Mouse (Mus musculus) spleen, adult 2 months (tissue): ENCODE data around the gene Wdr74. TPM values are rescaled to one million over a fixed set of nuclear protein-coding genes. Genes with fewer than 3 reads are reported as not detected.

Experiments used
- DNase-seq, 2 experiments: peaks; one replicate each; pipeline versions ENCODE4 v3.0.0 to v3.0.0-alpha.2; 2012 to 2021; ENCODE audit warnings: low spot score in 2 of 2, low read depth in 1 of 2
- H3K27ac ChIP-seq: fragments of 200-500 bp; 2 replicates; pipeline ENCODE4 v1.5.1; 2012; ENCODE audit warnings: low read length, inconsistent platforms; ENCODE audit not compliant: insufficient read depth
- H3K27me3 ChIP-seq: fragments of 200-500 bp; 2 replicates; pipeline ENCODE4 v1.6.1; 2012; ENCODE audit warnings: mild to moderate bottlenecking, moderate library complexity, low read length, inconsistent platforms; ENCODE audit not compliant: control insufficient read depth, insufficient read depth
- H3K36me3 ChIP-seq: fragments of 200-500 bp; 2 replicates; pipeline ENCODE4 v1.6.1; 2012; ENCODE audit warnings: mild to moderate bottlenecking, low read length, inconsistent platforms; ENCODE audit not compliant: control insufficient read depth, insufficient read depth
- H3K4me1 ChIP-seq: fragments of 200-500 bp; 2 replicates; pipeline ENCODE4 v1.6.1; 2011; ENCODE audit warnings: inconsistent platforms; ENCODE audit not compliant: control insufficient read depth, insufficient read depth, insufficient read length
- H3K4me3 ChIP-seq: fragments of 200-500 bp; 2 replicates; pipeline ENCODE4 v1.5.1; 2011; ENCODE audit warnings: mild to moderate bottlenecking, inconsistent platforms; ENCODE audit not compliant: insufficient read depth, insufficient read length; ENCODE audit errors: extremely low read depth
- CTCF ChIP-seq: fragments of 200-500 bp; IDR thresholded peaks from 2 replicates; pipeline ENCODE4 v1.5.1; 2011; ENCODE audit warnings: mild to moderate bottlenecking, inconsistent platforms; ENCODE audit not compliant: insufficient read depth, insufficient read length, insufficient replicate concordance; ENCODE audit errors: extremely low read depth
- POLR2A ChIP-seq: fragments of 200-500 bp; IDR thresholded peaks from 2 replicates; pipeline ENCODE4 v1.6.1; 2011; ENCODE audit warnings: low read depth, low read length, inconsistent platforms
- WGBS: fragments of 180-500 bp; shearing (Covaris S2); methylation state at CpG from one replicate; pipeline ENCODE4 v1.1.7; 2018; 5-methylcytosine and 5-hydroxymethylcytosine counted together
- polyA plus RNA-seq: library from polyadenylated mRNA; depleted of rRNA; stranded (reverse); fragments of >200 nt; gene quantifications from 2 replicates; pipeline ENCODE4 v1.2.3, GENCODE M21; 2012

The Wdr74 gene
- polyA plus RNA-seq, 1 experiment, result 30.2 TPM

DNA sequence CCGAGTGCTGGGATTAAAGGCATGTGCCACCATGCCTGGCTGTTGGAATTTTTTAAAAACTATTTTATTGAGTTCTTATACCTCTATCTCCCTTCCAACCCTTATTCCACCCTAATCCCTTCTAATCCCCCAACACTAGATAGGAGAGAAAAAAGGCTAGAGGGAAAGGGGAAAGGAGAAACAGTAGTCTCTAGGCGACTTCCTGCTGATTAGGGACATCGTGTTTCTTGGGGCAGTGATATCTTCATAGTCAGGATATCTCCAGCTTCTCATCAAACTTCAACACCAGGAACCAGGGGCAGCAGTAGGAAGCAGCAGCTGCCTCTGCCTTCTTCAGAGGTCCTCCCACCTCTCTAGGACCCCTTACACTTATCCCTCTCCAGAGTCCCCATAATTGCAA lies 1.3 kb upstream of the Wdr74 start:
- peaks cover 1% of the 10 kb centered on the region; the same call in 1 of the 2 replicates for H3K27me3 ChIP-seq
- TF ChIP-seq CTCF, result no peak
- no peak for TF ChIP-seq POLR2A
- peaks cover 8% of the 10 kb centered on the region for H3K36me3 ChIP-seq
- no peak overlapping the region for H3K4me3 ChIP-seq
- H3K4me1 ChIP-seq, result no peaks in the 10 kb centered on the region; the same call in 1 of the 2 replicates
- 65% methylated on average over 3 of the region's 3 CpGs for WGBS
- no peak overlapping the region for H3K27ac ChIP-seq
- DNase-seq, result no peak

DNA sequence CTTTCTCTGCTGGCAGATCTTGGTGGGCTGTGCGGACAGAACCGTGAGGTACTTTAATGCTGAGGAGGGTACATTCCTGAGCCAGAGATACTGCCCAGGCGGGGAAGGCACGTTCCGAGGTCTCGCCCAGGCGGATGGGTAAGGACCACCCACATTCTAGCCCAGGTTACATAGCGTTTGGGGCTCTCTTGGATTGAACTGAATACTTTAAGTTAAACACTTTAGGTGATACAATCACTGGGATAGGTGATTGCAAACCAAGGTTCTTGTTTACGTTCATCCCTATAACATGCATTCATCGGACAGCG lies 487 bp downstream of the Wdr74 start:
- Histone ChIP-seq H3K27me3 (peaks cover 1% of the 10 kb centered on the region; the same call in 1 of the 2 replicates), H3K4me1 (no peaks in the 10 kb centered on the region; the same call in none of the 2 replicates), H3K4me3 (peak overlapping the region; percentile 93), H3K36me3 (peaks cover 15% of the 10 kb centered on the region), H3K27ac (peak overlapping the region; percentile 54; the same call in 1 of the 2 replicates)
- no peak for DNase-seq
- WGBS, result 2% methylated on average over 11 of the region's 11 CpGs
- TF ChIP-seq CTCF (no peak), POLR2A (no peak)

DNA sequence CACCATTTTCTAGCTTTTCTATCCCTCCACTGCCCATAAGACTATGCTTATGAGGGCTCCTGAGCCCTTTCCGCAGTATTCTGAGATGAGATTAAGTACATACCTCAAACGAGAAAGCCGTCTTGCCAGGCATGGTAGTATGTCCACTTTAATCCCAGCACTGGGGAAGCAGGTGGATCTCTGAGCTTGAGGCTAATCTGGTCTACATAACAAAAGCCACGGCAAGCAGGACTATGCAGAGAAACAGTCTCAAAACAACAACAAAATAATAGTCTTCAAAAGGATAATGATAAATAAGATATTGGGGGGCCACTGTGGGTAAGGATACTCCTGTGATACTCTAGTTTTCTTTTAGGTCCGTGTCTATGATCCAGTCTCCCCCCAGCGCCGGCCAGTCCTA lies 3.3 kb downstream of the Wdr74 start:
- TF ChIP-seq CTCF (no peak), POLR2A (no peak)
- Histone ChIP-seq H3K27me3 (no peaks in the 10 kb centered on the region), H3K4me3 (no peak overlapping the region), H3K36me3 (peaks cover 19% of the 10 kb centered on the region), H3K27ac (no peak overlapping the region), H3K4me1 (peaks cover 4% of the 10 kb centered on the region)
- 91% methylated on average over 7 of the region's 7 CpGs for WGBS
- DNase-seq, result no peak

- Histone ChIP-seq H3K36me3 (peaks cover 19% of the 10 kb centered on the region), H3K4me1 (peaks cover 4% of the 10 kb centered on the region), H3K27ac (no peak overlapping the region), H3K4me3 (no peak overlapping the region), H3K27me3 (no peaks in the 10 kb centered on the region)
- no peak for DNase-seq
- TF ChIP-seq CTCF, result no peak
- TF ChIP-seq POLR2A, result no peak
- WGBS, result 94% methylated on average over 6 of the region's 6 CpGs
These were observed 4.0 kb downstream of the Wdr74 start for GRCm38 (mm10) chr19:8739646-8740045.

DNA sequence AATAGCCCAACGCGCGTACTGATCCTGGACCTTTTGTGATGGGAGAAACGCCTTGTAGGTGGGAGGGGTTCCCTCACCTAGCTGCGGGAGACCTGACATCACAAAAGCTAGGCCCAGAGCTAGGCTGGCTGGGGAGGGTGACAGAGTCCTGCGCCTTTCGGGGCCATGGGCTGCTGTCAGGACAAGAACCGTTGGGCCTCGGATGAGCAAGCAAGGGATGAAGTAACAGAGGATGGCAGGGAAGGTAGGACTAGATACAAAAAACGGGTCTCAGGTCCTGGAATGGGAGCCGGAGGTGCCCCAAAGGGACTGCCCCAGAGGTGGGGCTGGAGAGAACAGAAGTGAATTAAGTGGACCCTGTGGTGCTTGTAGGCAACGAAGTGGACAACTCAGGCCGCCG lies 5.0 kb downstream of the Wdr74 start, which contains the start of gene 1700092M07Rik:
Gene 1700092M07Rik (plus strand): TSS at position 116 of the 400 bp plus-strand sequence.
- DNase-seq, result no peak
- 85% methylated on average over 14 of the region's 14 CpGs for WGBS
- Histone ChIP-seq H3K27me3 (no peaks in the 10 kb centered on the region), H3K4me1 (peaks cover 4% of the 10 kb centered on the region; the same call in 1 of the 2 replicates), H3K27ac (peak within 1 kb of the TSS; percentile 99), H3K4me3 (peak within 1 kb of the TSS; percentile 96), H3K36me3 (peaks cover 25% of the 10 kb centered on the region)
- TF ChIP-seq POLR2A (no peak), CTCF (no peak)

DNA sequence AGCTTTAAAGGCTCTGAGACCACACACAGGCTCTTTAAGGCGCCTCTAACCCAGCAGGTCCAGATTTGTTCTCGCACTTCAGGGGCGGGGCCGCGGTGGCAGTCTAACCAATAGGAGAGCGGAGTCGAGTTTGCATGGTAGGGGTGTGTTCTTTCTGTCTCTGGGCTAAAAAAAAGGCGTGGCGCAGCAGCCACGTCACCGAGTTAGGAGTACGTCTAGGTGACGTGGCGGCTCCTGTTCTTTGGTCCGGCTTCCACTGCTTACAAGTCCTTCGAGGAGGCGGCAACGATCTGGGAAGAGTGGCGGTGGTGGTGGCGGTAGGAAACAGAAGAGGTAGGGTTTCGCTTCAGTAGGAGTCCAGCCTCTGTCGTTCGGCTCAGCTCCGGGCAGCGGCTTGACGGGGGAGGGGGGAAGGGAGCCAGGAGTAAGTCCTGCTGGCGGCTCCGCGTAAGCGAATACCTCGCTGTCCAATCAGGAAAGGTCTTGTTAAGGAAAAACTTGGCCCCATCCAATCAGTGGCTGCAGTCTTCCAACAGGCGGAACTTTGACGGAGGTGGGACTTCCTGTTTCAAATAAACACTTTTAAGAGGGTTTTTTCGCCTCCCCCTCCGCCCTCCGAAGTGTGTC lies 5.7 kb downstream of the Wdr74 start, which contains the start of gene Stx5a:
Gene Stx5a (plus strand): TSS at position 171 of the 627 bp plus-strand sequence.
- Histone ChIP-seq H3K36me3 (peaks cover 26% of the 10 kb centered on the region), H3K4me3 (peak within 1 kb of the TSS; percentile 96), H3K27ac (peak within 1 kb of the TSS; percentile 99), H3K4me1 (peaks cover 4% of the 10 kb centered on the region; the same call in 1 of the 2 replicates), H3K27me3 (no peaks in the 10 kb centered on the region)
- DNase-seq, result peak; percentile 93 to 97
- WGBS, result under 1% methylated on average over 36 of the region's 36 CpGs
- TF ChIP-seq CTCF (no peak), POLR2A (no peak; the same call in none of the 2 replicates)

DNA sequence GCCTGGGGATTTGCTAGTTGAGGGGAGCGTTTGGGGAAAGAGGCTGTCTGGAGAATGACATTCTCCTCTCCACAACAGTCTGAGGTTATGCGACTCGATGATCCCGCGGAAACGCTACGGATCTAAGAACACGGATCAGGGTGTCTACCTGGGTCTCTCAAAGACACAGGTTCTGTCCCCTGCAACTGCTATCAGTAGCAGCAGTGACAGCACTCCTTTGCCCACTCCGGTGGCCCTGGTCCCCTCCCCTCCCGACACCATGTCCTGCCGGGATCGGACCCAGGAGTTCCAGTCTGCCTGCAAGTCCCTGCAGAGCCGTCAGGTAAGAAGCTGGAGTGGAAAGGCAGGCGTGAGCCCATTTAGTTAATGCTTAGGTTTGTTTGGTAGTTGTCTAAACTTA lies 6.5 kb downstream of the Wdr74 start:
- TF ChIP-seq POLR2A (no peak), CTCF (no peak)
- peak overlapping the region; percentile 96 for H3K4me3 ChIP-seq
- H3K36me3 ChIP-seq, result peaks cover 30% of the 10 kb centered on the region
- H3K27ac ChIP-seq, result peak overlapping the region; percentile 86
- H3K4me1 ChIP-seq, result peaks cover 4% of the 10 kb centered on the region; the same call in 1 of the 2 replicates
- DNase-seq, result no peak
- WGBS, result 5% methylated on average over 14 of the region's 14 CpGs
- no peaks in the 10 kb centered on the region for H3K27me3 ChIP-seq
